Mouse (Mus musculus) intestine, embryonic 14.5 days (tissue): ENCODE measurements at regions not wholly inside any gene's neighbourhood (a gene's known extent, or its start where the extent isn't known, plus 50 kb on each side); places are given as distances from the start of the nearest gene placed in this dataset.

Experiments used
- ATAC-seq: fragments of 200-750 bp; cut with Nextera tagmentation; replicated peaks from 2 replicates; pipeline ENCODE4 v1.8.0; 2017; ENCODE audit warnings: low read depth, moderate number of reproducible peaks, moderate TSS enrichment, moderate library complexity; ENCODE audit not compliant: low FRiP score, low TSS enrichment
- DNase-seq: peaks from one replicate; pipeline ENCODE4 v3.0.0-alpha.2; 2018; ENCODE audit warnings: low spot score
- H3K27ac ChIP-seq: fragments of 300-500 bp; sonication (generic); 2 replicates; pipeline ENCODE4 v1.5.1; 2014; ENCODE audit warnings: low read depth, mild to moderate bottlenecking, control low read depth
- H3K27me3 ChIP-seq: fragments of 300-500 bp; sonication (generic); replicated peaks from 2 replicates; pipeline ENCODE4 v1.6.1; 2014; ENCODE audit warnings: low read length, control low read depth; ENCODE audit not compliant: control insufficient read depth, insufficient read depth
- H3K36me3 ChIP-seq: fragments of 300-500 bp; sonication (generic); 2 replicates; pipeline ENCODE4 v1.6.1; 2014; ENCODE audit warnings: low read length, control low read depth; ENCODE audit not compliant: control insufficient read depth, insufficient read depth
- H3K4me1 ChIP-seq: fragments of 300-500 bp; sonication (generic); replicated peaks from 2 replicates; pipeline ENCODE4 v1.6.1; 2014; ENCODE audit warnings: low read length, control low read depth, mixed read lengths; ENCODE audit not compliant: control insufficient read depth, insufficient read depth
- H3K4me2 ChIP-seq: fragments of 300-500 bp; sonication (generic); 2 replicates; pipeline ENCODE4 v1.6.1; 2014; ENCODE audit warnings: low read length
- H3K4me3 ChIP-seq: fragments of 300-500 bp; sonication (generic); 2 replicates; pipeline ENCODE4 v1.5.1; 2014; ENCODE audit warnings: low read depth, low read length, control low read depth, mixed read lengths
- H3K9ac ChIP-seq: fragments of 300-500 bp; sonication (generic); 2 replicates; pipeline ENCODE4 v1.6.1; 2014; ENCODE audit warnings: mild to moderate bottlenecking, low read length
- H3K9me3 ChIP-seq: fragments of 300-500 bp; sonication (generic); 2 replicates; pipeline ENCODE4 v1.6.1; 2016; ENCODE audit warnings: low read length, control low read depth; ENCODE audit not compliant: control insufficient read depth
- WGBS: fragments of 180-500 bp; shearing (Covaris S2); extraction: QIAGEN DNeasy Blood & Tissue Kit; methylation state at CpG from one replicate; pipeline ENCODE4 v1.1.7; 2014; 5-methylcytosine and 5-hydroxymethylcytosine counted together

DNA sequence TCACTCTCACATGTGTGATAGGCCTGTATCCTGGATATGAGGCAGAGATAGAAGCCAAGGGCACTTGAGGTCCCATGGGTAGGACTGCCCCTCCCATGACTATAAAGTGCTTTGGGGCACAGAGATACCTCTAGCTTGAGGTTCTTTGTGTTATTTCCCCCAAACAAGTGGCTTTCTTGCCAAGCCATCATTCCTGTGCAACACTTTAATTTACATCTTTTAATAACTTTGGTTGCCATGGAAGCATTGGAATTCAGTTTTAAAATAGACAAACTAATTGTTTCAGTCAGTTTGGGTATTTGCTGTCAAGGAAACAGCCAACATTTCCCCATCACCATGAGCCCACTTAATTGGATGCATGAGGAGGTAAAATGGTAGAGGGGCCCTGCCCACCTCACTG, 97.9 kb upstream of the Rbfox1 start:
- DNase-seq (no peak), ATAC-seq (no peak)
- H3K36me3 ChIP-seq, result no peaks in the 10 kb centered on the region
- no peak overlapping the region for H3K27ac ChIP-seq
- H3K4me3 ChIP-seq, result no peak overlapping the region
- H3K4me2 ChIP-seq, result no peak overlapping the region
- H3K27me3 ChIP-seq, result no peaks in the 10 kb centered on the region
- no peaks in the 10 kb centered on the region for H3K9me3 ChIP-seq
- no peak overlapping the region for H3K9ac ChIP-seq
- H3K4me1 ChIP-seq, result no peaks in the 10 kb centered on the region

DNA sequence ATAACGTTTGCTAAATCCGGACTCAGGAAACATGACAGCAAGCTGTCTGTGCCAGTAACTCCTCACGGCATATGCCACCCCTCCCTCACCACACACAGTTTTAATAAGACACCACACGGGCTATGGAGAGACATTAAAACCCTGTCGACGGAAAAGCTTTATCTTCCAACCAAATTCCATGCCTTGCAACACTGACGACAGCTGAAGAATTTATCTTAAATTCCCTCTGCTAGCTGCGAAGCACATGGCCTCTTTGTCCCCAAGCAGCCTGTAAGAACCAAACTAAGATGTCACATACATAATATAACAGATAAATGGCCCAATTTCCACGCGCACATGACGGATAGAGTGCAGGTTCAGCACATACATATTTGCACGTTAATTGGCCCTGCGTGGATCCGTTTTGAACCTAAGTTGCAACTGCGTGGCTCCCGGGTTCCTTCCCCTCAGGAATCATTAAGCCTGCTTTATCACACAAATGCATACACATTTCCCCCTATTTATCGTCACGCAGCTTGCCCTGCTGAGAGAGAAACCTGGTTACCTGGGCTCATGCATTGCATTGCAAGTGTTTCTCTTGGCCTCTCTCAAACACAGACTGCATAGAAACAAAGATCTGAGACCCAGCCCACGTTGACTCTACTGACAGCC, 118.3 kb upstream of the Rbfox1 start:
- ATAC-seq (no peak), DNase-seq (no peak)
- no peak overlapping the region for H3K9ac ChIP-seq
- H3K9me3 ChIP-seq, result no peaks in the 10 kb centered on the region
- H3K4me3 ChIP-seq, result no peak overlapping the region
- no peak overlapping the region for H3K4me2 ChIP-seq
- no peak overlapping the region for H3K27ac ChIP-seq
- H3K36me3 ChIP-seq, result no peaks in the 10 kb centered on the region
- 83% methylated on average over 19 of the region's 19 CpGs for WGBS
- no peaks in the 10 kb centered on the region for H3K4me1 ChIP-seq
- H3K27me3 ChIP-seq, result no peaks in the 10 kb centered on the region

GRCm38 (mm10) chr16:5765143-5765542, 120.0 kb upstream of the Rbfox1 start:
- no peaks in the 10 kb centered on the region for H3K4me1 ChIP-seq
- DNase-seq, result peak; percentile 82
- no peaks in the 10 kb centered on the region for H3K27me3 ChIP-seq
- no peaks in the 10 kb centered on the region for H3K9me3 ChIP-seq
- H3K4me3 ChIP-seq, result no peak overlapping the region
- H3K36me3 ChIP-seq, result no peaks in the 10 kb centered on the region
- H3K4me2 ChIP-seq, result no peak overlapping the region
- H3K27ac ChIP-seq, result no peak overlapping the region
- H3K9ac ChIP-seq, result no peak overlapping the region
- no peak for ATAC-seq
- 24% methylated on average over 4 of the region's 4 CpGs for WGBS

DNA sequence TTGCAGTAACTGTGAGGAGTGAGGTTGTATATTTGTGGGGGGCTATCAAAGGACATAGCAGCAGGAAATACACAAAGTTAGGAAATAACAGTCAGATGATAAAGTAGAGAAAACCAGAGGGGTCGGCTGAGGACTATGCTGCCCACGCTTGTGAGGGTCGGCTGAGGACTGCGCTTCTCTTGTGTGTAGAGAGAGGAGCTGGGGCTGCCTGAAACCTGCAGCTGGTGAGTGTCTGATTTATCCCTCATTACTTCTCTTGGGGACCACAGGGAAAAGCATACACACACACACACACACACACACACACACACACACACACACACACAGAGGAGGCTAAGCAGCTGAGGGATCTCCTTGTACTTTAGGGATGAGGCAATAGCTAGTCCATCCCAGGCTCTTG, 124.3 kb upstream of the Rbfox1 start:
- H3K27ac ChIP-seq, result no peak overlapping the region
- ATAC-seq (no peak), DNase-seq (no peak)
- H3K4me3 ChIP-seq, result no peak overlapping the region
- no peaks in the 10 kb centered on the region for H3K36me3 ChIP-seq
- no peak overlapping the region for H3K4me2 ChIP-seq
- H3K27me3 ChIP-seq, result no peaks in the 10 kb centered on the region
- H3K4me1 ChIP-seq, result no peaks in the 10 kb centered on the region
- H3K9me3 ChIP-seq, result no peaks in the 10 kb centered on the region
- no peak overlapping the region for H3K9ac ChIP-seq
- 95% methylated on average over 4 of the region's 4 CpGs for WGBS

DNA sequence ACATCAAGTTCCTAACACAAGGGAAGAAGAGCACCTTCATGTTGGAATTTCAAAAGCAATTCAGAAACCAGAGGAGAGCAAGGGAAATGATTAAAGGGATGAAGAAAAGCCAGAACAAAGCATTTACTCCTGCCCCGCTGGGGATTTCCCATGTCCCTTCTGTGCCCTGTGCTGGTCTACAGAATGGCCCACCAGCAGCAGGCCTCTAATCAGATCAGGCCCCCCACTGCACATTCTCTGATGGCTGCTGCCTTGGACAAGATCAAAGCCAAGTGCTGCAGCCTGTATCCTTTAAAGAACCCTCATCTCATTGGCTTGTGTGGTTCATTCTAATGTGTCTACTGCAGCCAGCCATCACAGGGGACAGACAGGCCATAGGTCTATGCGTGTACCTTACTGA, 126.1 kb upstream of the Rbfox1 start:
- ATAC-seq (no peak), DNase-seq (no peak)
- Histone ChIP-seq H3K4me1 (no peaks in the 10 kb centered on the region), H3K27me3 (no peaks in the 10 kb centered on the region), H3K9ac (no peak overlapping the region), H3K27ac (no peak overlapping the region), H3K4me3 (no peak overlapping the region), H3K36me3 (no peaks in the 10 kb centered on the region), H3K4me2 (no peak overlapping the region), H3K9me3 (no peaks in the 10 kb centered on the region)
- WGBS, result 80% methylated on average over 2 of the region's 2 CpGs

DNA sequence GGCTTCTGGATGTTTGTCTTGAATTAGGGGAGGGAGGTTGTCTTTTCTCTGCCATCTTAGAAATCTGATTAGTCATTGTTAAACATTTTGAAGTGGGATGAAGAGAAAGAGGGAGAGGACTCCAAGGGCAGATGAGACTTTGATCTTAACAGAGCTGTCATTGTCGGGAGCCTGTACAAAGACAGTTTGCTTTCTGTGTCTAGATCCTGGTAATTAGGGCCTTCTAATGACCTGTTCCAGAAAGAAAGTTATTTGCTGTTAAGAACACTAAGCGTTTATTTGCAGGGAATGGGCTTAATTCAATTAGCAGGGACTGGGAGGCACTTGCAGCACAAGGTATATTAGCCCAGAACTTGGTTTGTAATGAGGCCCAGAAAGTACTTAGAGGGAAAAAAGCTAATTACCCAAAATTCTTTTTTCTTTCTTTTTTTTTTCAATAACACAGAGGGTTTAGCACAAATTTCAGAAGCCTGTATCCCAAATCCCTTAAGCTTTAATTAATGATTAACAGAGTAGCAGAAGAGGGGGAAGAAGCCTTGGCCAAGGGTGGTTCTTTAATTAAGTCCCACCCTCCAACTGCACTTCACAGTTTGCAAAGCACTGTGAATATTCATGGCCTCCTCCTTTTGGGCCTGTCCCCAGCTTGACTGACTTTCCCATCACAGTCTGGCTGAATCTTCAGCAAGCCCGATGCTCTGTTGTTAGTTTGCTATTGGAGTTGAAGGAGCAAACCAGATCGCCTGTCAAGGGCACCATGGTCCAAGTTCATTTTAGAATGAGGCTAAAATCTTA, 142.2 kb upstream of the Rbfox1 start:
- Histone ChIP-seq H3K9me3 (no peaks in the 10 kb centered on the region), H3K36me3 (no peaks in the 10 kb centered on the region), H3K9ac (no peak overlapping the region), H3K4me2 (no peak overlapping the region), H3K27me3 (no peaks in the 10 kb centered on the region), H3K4me3 (no peak overlapping the region), H3K4me1 (no peaks in the 10 kb centered on the region), H3K27ac (no peak overlapping the region)
- DNase-seq (no peak), ATAC-seq (no peak)
- 52% methylated on average over 4 of the region's 4 CpGs for WGBS

DNA sequence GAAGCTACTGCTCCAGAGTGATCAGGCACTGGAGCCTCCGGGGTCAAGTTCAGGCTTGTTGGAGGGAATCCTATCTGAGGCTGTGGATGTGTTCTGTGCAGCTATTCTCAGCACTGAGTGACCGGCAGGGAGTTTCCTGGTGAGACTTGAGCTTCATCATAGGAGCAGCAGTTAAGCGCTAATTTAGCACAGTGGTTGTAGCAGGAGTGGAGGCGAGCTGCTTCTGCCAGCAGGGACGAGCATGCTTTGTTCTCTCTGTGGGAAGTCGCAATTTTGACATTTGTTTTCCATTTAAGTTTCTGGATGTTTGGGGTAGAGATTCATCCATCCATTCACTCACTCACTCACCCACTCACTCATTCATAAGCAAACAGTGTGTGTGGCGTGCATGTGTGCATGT, 144.4 kb upstream of the Rbfox1 start:
- H3K27me3 ChIP-seq, result no peaks in the 10 kb centered on the region
- no peaks in the 10 kb centered on the region for H3K36me3 ChIP-seq
- H3K4me2 ChIP-seq, result no peak overlapping the region
- WGBS, result 74% methylated on average over 7 of the region's 7 CpGs
- no peak overlapping the region for H3K4me3 ChIP-seq
- ATAC-seq (no peak), DNase-seq (no peak)
- no peaks in the 10 kb centered on the region for H3K9me3 ChIP-seq
- no peak overlapping the region for H3K27ac ChIP-seq
- H3K4me1 ChIP-seq, result no peaks in the 10 kb centered on the region
- H3K9ac ChIP-seq, result no peak overlapping the region

DNA sequence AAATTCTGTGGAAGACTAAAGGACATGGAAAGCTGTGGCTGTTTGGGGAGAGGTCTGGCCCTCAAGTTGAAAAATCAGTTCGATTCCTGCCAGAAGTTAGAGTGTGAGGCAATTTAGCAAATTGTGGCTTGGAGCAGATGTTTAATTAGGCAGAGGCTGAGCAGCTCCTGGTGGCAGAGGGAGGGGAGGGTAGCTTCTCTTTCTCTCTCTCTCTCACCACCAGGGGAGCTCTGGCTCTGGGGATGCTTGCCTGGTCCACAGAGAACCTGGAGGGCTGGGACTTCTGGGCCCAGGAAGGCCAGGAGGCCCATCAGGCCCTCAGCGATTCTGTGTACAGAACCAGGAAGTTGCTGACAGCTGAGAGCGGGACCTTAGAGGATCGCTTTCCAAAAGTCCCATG, 151.5 kb upstream of the Rbfox1 start:
- Histone ChIP-seq H3K4me3 (no peak overlapping the region), H3K4me2 (no peak overlapping the region), H3K9ac (no peak overlapping the region), H3K36me3 (no peaks in the 10 kb centered on the region), H3K27me3 (no peaks in the 10 kb centered on the region), H3K27ac (no peak overlapping the region), H3K4me1 (no peaks in the 10 kb centered on the region), H3K9me3 (no peaks in the 10 kb centered on the region)
- WGBS, result 62% methylated on average over 4 of the region's 4 CpGs
- no peak for ATAC-seq
- DNase-seq, result no peak

DNA sequence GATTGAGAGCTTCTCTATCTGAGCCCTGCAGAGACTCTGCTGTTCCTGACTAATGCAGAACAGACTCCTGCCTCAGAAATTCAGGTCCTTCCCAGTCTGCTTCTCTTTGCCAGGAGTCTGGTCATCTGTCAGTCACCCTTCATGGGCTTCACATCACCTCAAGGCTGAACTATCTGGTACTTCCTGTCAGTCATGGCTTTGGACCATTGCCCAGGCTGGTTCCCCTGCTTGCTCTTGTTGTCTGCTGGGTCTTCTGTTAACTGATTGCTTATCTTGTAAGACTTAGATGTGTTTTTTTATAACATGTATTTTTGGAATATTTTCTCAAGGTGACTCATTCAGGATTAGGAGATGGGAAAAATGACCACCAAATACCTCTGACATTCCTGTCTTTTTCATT, 162.6 kb upstream of the Rbfox1 start:
- Histone ChIP-seq H3K4me1 (no peaks in the 10 kb centered on the region), H3K4me3 (no peak overlapping the region), H3K4me2 (no peak overlapping the region), H3K9ac (no peak overlapping the region), H3K27ac (no peak overlapping the region), H3K36me3 (no peaks in the 10 kb centered on the region), H3K9me3 (no peaks in the 10 kb centered on the region), H3K27me3 (no peaks in the 10 kb centered on the region)
- DNase-seq, result no peak
- ATAC-seq, result no peak
